Mouse (Mus musculus): ENCODE results near the gene Gm9844. TPM values are rescaled to one million over a fixed set of nuclear protein-coding genes. Genes with fewer than 3 reads are reported as not detected.

Gene Gm9844
- polyA plus RNA-seq, 1 experiment from 2014 or later, result 15.8 TPM

DNA sequence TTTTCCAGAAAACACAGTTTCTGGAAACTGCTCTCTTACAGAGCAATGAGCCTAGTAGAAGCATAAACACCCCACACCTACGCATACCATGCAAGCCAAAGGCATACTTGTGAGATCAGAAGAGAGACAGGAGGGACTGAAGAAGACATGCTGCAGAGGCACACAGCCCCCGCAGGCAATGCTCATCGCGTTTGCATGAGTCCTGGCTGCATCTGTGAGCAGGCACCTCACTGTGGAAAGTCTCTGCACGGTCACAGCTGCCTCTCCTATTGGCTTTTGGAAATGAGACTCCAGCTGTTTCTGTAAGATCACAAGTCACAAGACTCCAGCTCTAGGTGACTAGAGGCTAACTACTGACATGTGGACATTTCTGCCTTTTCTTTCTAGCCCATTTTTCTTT, 11.9 kb upstream of the Gm9844 start:
- Histone ChIP-seq H3K27me3 (ENCODE audit: control insufficient read depth, insufficient read depth, low read length) (no peaks in the 10 kb centered on the region), H3K4me1 (replicated peaks; ENCODE audit: control insufficient read depth, insufficient read depth) (no peaks in the 10 kb centered on the region), H3K9me3 (ENCODE audit: control insufficient read depth, low read length) (no peaks in the 10 kb centered on the region), H3K4me3 (ENCODE audit: low read depth, low read length) (no peak overlapping the region), H3K9ac (ENCODE audit: low read length) (no peak overlapping the region), H3K4me2 (replicated peaks; ENCODE audit: low read depth) (no peak overlapping the region), H3K27ac (replicated peaks) (no peak overlapping the region), H3K36me3 (ENCODE audit: control insufficient read depth, insufficient read depth, low read length) (no peaks in the 10 kb centered on the region)
- ATAC-seq (ENCODE audit: low FRiP score, low TSS enrichment) (no peak), DNase-seq (ENCODE audit: low spot score) (no peak)
- 18% methylated on average over 5 of the region's 5 CpGs for WGBS
- TF ChIP-seq EP300 (optimal IDR thresholded peaks at IDR 0.05), result no peak
- TF ChIP-seq CTCF (IDR thresholded peaks at IDR 0.05; ENCODE audit: low read depth), result no peak

GRCm38 (mm10) chr7:24850899-24851303, 11.1 kb upstream of the Gm9844 start:
- Histone ChIP-seq H3K9me3 (ENCODE audit: control insufficient read depth, low read length) (no peaks in the 10 kb centered on the region), H3K36me3 (ENCODE audit: control insufficient read depth, insufficient read depth, low read length) (no peaks in the 10 kb centered on the region), H3K27ac (replicated peaks) (no peak overlapping the region), H3K9ac (ENCODE audit: low read length) (no peak overlapping the region), H3K4me1 (replicated peaks; ENCODE audit: control insufficient read depth, insufficient read depth) (no peaks in the 10 kb centered on the region), H3K4me3 (ENCODE audit: low read depth, low read length) (no peak overlapping the region), H3K4me2 (replicated peaks; ENCODE audit: low read depth) (no peak overlapping the region), H3K27me3 (ENCODE audit: control insufficient read depth, insufficient read depth, low read length) (no peaks in the 10 kb centered on the region)
- no peak for TF ChIP-seq CTCF (IDR thresholded peaks at IDR 0.05; ENCODE audit: low read depth)
- no peak for TF ChIP-seq EP300 (optimal IDR thresholded peaks at IDR 0.05)
- 19% methylated on average over 6 of the region's 6 CpGs for WGBS
- ATAC-seq (ENCODE audit: low FRiP score, low TSS enrichment), result 0 out of 2 replicates have a peak, but pooled peaks have one; percentile 21
- peak; percentile 34 for DNase-seq (ENCODE audit: low spot score)

DNA sequence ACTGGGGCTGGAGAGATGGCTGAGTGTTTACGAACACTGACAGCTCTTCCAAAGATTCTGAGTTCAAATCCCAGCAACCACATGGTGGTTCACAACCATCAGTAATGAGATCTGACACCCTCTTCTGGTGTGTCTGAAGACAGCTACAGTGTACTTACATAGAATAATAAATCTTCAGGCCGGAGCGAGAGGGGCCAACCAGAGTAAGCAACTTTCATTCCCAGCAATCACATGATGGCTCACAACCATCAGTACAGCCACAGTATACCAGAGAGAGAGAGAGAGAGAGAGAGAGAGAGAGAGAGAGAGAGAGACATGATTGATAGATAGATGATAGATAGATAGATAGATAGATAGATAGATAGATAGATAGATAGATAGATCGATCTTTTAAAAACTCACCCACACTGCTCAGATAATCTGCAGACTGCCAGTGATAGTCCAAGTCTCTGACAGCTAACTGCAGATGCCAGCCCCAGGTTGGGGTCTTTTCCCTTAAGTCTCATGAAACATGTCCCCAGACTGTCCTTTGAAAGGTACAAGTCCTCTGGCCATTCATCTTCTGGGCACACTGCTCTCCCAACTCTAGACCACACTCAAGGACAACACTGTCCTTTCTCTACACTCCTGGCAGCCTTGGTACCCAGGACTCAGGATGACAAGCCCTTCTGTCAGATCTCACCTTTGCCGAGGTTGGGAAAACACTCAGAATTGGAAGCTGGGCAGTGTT, 10.3 kb upstream of the Gm9844 start:
- DNase-seq (ENCODE audit: low spot score), result no peak
- Histone ChIP-seq H3K27me3 (ENCODE audit: control insufficient read depth, insufficient read depth, low read length) (no peaks in the 10 kb centered on the region), H3K4me2 (replicated peaks; ENCODE audit: low read depth) (no peak overlapping the region), H3K9ac (ENCODE audit: low read length) (no peak overlapping the region), H3K4me1 (replicated peaks; ENCODE audit: control insufficient read depth, insufficient read depth) (no peaks in the 10 kb centered on the region), H3K4me3 (ENCODE audit: low read depth, low read length) (no peak overlapping the region), H3K36me3 (ENCODE audit: control insufficient read depth, insufficient read depth, low read length) (no peaks in the 10 kb centered on the region), H3K9me3 (ENCODE audit: control insufficient read depth, low read length) (no peaks in the 10 kb centered on the region), H3K27ac (replicated peaks) (no peak overlapping the region)
- TF ChIP-seq CTCF (IDR thresholded peaks at IDR 0.05; ENCODE audit: low read depth) (no peak), EP300 (optimal IDR thresholded peaks at IDR 0.05) (no peak)
- WGBS, result 77% methylated on average over 5 of the region's 5 CpGs
- ATAC-seq (ENCODE audit: low FRiP score, low TSS enrichment), result no peak

GRCm38 (mm10) chr7:24852557-24853232, 9.3 kb upstream of the Gm9844 start:
- ATAC-seq (ENCODE audit: low FRiP score, low TSS enrichment) (no peak), DNase-seq (ENCODE audit: low spot score) (no peak)
- no peaks in the 10 kb centered on the region for H3K27me3 ChIP-seq (ENCODE audit: control insufficient read depth, insufficient read depth, low read length)
- no peaks in the 10 kb centered on the region for H3K4me1 ChIP-seq (replicated peaks; ENCODE audit: control insufficient read depth, insufficient read depth)
- H3K36me3 ChIP-seq (ENCODE audit: control insufficient read depth, insufficient read depth, low read length), result no peaks in the 10 kb centered on the region
- no peak overlapping the region for H3K4me2 ChIP-seq (replicated peaks; ENCODE audit: low read depth)
- TF ChIP-seq EP300 (optimal IDR thresholded peaks at IDR 0.05) (no peak), CTCF (IDR thresholded peaks at IDR 0.05; ENCODE audit: low read depth) (no peak)
- H3K9ac ChIP-seq (ENCODE audit: low read length), result no peak overlapping the region
- 70% methylated on average over 6 of the region's 8 CpGs for WGBS
- H3K4me3 ChIP-seq (ENCODE audit: low read depth, low read length), result no peak overlapping the region
- H3K27ac ChIP-seq (replicated peaks), result no peak overlapping the region
- H3K9me3 ChIP-seq (ENCODE audit: control insufficient read depth, low read length), result no peaks in the 10 kb centered on the region

DNA sequence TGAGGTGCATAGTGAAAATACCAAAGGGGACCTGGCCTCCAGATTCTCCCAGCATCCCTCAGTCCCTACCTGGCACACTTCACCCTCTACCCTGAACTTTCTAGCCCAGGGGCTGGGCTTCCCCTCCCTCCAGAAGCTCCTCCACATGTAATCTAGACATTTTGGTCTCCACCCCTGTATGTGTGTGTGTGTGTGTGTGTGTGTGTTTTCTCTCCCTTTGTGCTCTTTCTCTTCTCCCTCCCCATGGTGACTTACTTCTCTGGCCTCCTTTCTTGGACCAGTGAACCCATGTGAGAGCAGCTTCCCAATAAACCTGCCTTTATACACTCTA, 8.8 kb upstream of the Gm9844 start:
- ATAC-seq (ENCODE audit: low FRiP score, low TSS enrichment) (no peak), DNase-seq (ENCODE audit: low spot score) (no peak)
- Histone ChIP-seq H3K4me2 (replicated peaks; ENCODE audit: low read depth) (no peak overlapping the region), H3K27me3 (ENCODE audit: control insufficient read depth, insufficient read depth, low read length) (no peaks in the 10 kb centered on the region), H3K36me3 (ENCODE audit: control insufficient read depth, insufficient read depth, low read length) (no peaks in the 10 kb centered on the region), H3K9ac (ENCODE audit: low read length) (no peak overlapping the region), H3K9me3 (ENCODE audit: control insufficient read depth, low read length) (no peaks in the 10 kb centered on the region), H3K4me3 (ENCODE audit: low read depth, low read length) (no peak overlapping the region), H3K27ac (replicated peaks) (no peak overlapping the region), H3K4me1 (replicated peaks; ENCODE audit: control insufficient read depth, insufficient read depth) (no peaks in the 10 kb centered on the region)
- TF ChIP-seq EP300 (optimal IDR thresholded peaks at IDR 0.05), result no peak
- no peak for TF ChIP-seq CTCF (IDR thresholded peaks at IDR 0.05; ENCODE audit: low read depth)

GRCm38 (mm10) chr7:24853695-24854094, 8.3 kb upstream of the Gm9844 start:
- no peaks in the 10 kb centered on the region for H3K9me3 ChIP-seq (ENCODE audit: control insufficient read depth, low read length)
- H3K4me1 ChIP-seq (replicated peaks; ENCODE audit: control insufficient read depth, insufficient read depth), result no peaks in the 10 kb centered on the region
- no peaks in the 10 kb centered on the region for H3K36me3 ChIP-seq (ENCODE audit: control insufficient read depth, insufficient read depth, low read length)
- no peak overlapping the region for H3K4me2 ChIP-seq (replicated peaks; ENCODE audit: low read depth)
- ATAC-seq (ENCODE audit: low FRiP score, low TSS enrichment) (no peak), DNase-seq (ENCODE audit: low spot score) (no peak)
- no peak overlapping the region for H3K27ac ChIP-seq (replicated peaks)
- H3K9ac ChIP-seq (ENCODE audit: low read length), result no peak overlapping the region
- H3K27me3 ChIP-seq (ENCODE audit: control insufficient read depth, insufficient read depth, low read length), result no peaks in the 10 kb centered on the region
- WGBS, result 37% methylated on average over 7 of the region's 7 CpGs
- TF ChIP-seq EP300 (optimal IDR thresholded peaks at IDR 0.05), result no peak
- no peak for TF ChIP-seq CTCF (IDR thresholded peaks at IDR 0.05; ENCODE audit: low read depth)
- H3K4me3 ChIP-seq (ENCODE audit: low read depth, low read length), result no peak overlapping the region

Data from stomach, postnatal 0 days (tissue).